In genomic region chr3:90065553-90065952, GRCm38 (mm10) we compare ENCODE assay signal across 8 mouse cellular contexts. TPM values are rescaled to one million over a fixed set of nuclear protein-coding genes. Genes with fewer than 3 reads are reported as not detected.
A peak's percentile ranks its signal among the peaks of the same experiment; 100 is the strongest.
DNase-seq lines count a peak whose midpoint lies in the region; ATAC-seq lines count a peak whose summit lies in the region.

No protein-coding gene starts in this region.

- ATAC-seq in monocyte, adult 5-6 weeks (replicated peaks; ENCODE audit: insufficient number of reproducible peaks, low FRiP score, low TSS enrichment, poor library complexity, severe bottlenecking): peak; percentile 75

- intact Hi-C loops in heart, postnatal 10 days (cut with DNase I): no loop called here

- DNase-seq in heart, postnatal 10 days: peak; percentile 27 to 67
- no peak for DNase-seq in heart, adult 9 months (ENCODE audit: low spot score in 2 of 2)
- peak; percentile 33 for DNase-seq in spleen, adult 12 weeks (ENCODE audit: low spot score)
- DNase-seq in spleen, postnatal 36 days (ENCODE audit: low spot score in 2 of 2): no peak
- DNase-seq in cerebellum, adult 8-10 months: peak; percentile 35
- DNase-seq in kidney, postnatal 10 days: peak; percentile 69
- no peak for DNase-seq in frontal cortex, postnatal 10 days (ENCODE audit: low spot score in 2 of 2)

RNA-seq across cellular contexts. Expression of gene Tpm3, which starts 6.9 kb away (rescaled TPM):
- total RNA-seq in heart, postnatal 10 days (2021): 100 to 1,000 TPM; 103 to 108 TPM
- total RNA-seq in monocyte, adult 5-6 weeks (2017): 927 to 1,272 TPM (median 1,055 TPM) in 3 replicates

RNA-seq across cellular contexts. Expression of gene Ubap2l, which starts 13.1 kb away (rescaled TPM):
- total RNA-seq in heart, postnatal 10 days (2021): 100 to 1,000 TPM; 143 to 150 TPM
- total RNA-seq in monocyte, adult 5-6 weeks (2017): 84.5 to 177 TPM (median 158 TPM) in 3 replicates

RNA-seq across cellular contexts. Expression of gene 4933434E20Rik, which starts 14.1 kb away (rescaled TPM):
- 10 to 100 TPM; 56.2 to 63.2 TPM for total RNA-seq in heart, postnatal 10 days (2021)
- total RNA-seq in monocyte, adult 5-6 weeks (2017): 71.0 to 80.3 TPM (median 79.6 TPM) in 3 replicates

RNA-seq across cellular contexts. Expression of gene Nup210l, which starts 38.4 kb away (rescaled TPM):
- total RNA-seq in heart, postnatal 10 days (2021): under 1 TPM; 0.10 to 0.12 TPM
- 0.19 to 0.49 TPM (median 0.32 TPM) in 3 replicates for total RNA-seq in monocyte, adult 5-6 weeks (2017)

Comparison
In these comparisons a context has a peak if more than half of its experiments do, and no peak if none do; other contexts are left out.
1. DNase-seq: peak in heart, postnatal 10 days (2 of 2), spleen, adult 12 weeks (single experiment), cerebellum, adult 8-10 months (single experiment) and kidney, postnatal 10 days (single experiment); none in heart, adult 9 months (0 of 2), spleen, postnatal 36 days (0 of 2) and frontal cortex, postnatal 10 days (0 of 2).